Mouse (Mus musculus) heart, adult 2 months (tissue): ENCODE measurements around the gene B4galt1.

Experiments used
- CTCF ChIP-seq: fragments of 200-600 bp; IDR thresholded peaks from 2 replicates; pipeline ENCODE4 v1.8.1; 2022; ENCODE audit warnings: antibody characterized with exemption, mild to moderate bottlenecking, moderate library complexity
- POLR2A ChIP-seq: fragments of 200-500 bp; IDR thresholded peaks from 2 replicates; pipeline ENCODE4 v1.6.1; 2011; ENCODE audit warnings: mild to moderate bottlenecking, low read depth, low read length, control low read depth; ENCODE audit not compliant: insufficient read depth

- no peak for TF ChIP-seq CTCF
- no peak for TF ChIP-seq POLR2A
These were observed 35.9 kb downstream of the B4galt1 start for GRCm38 (mm10) chr4:40817936-40818335.
